Mouse (Mus musculus): Measurements from ENCODE around the gene Fbln2. TPM values are rescaled to one million over a fixed set of nuclear protein-coding genes. Genes with fewer than 3 reads are reported as not detected.

The Fbln2 gene
- polyA plus RNA-seq, 1 experiment from 2014 or later: 29.7 TPM

GRCm38 (mm10) chr6:91231000-91231399, 18.7 kb downstream of the Fbln2 start:
- H3K4me3 ChIP-seq (ENCODE audit: low read length): no peak overlapping the region
- no peak for ATAC-seq
- H3K27me3 ChIP-seq (replicated peaks; ENCODE audit: control insufficient read depth, insufficient read depth, low read length): no peaks in the 10 kb centered on the region
- H3K4me1 ChIP-seq (ENCODE audit: control insufficient read depth, insufficient read depth, low read depth, low read length): peaks cover 14% of the 10 kb centered on the region; the same call in 1 of the 2 replicates
- WGBS: 67% methylated on average over 5 of the region's 5 CpGs
- H3K9ac ChIP-seq (ENCODE audit: low read depth, low read length): no peak overlapping the region
- H3K27ac ChIP-seq (ENCODE audit: low read depth, low read length): no peak overlapping the region
- H3K4me2 ChIP-seq (ENCODE audit: low read length): no peak overlapping the region
- H3K9me3 ChIP-seq (ENCODE audit: control insufficient read depth, low read length): no peaks in the 10 kb centered on the region
- H3K36me3 ChIP-seq (ENCODE audit: control insufficient read depth, insufficient read depth, low read length): no peaks in the 10 kb centered on the region

GRCm38 (mm10) chr6:91231523-91231922, 19.3 kb downstream of the Fbln2 start:
- no peaks in the 10 kb centered on the region for H3K36me3 ChIP-seq (ENCODE audit: control insufficient read depth, insufficient read depth, low read length)
- no peaks in the 10 kb centered on the region for H3K9me3 ChIP-seq (ENCODE audit: control insufficient read depth, low read length)
- no peak overlapping the region for H3K9ac ChIP-seq (ENCODE audit: low read depth, low read length)
- no peak for ATAC-seq
- no peak overlapping the region for H3K4me3 ChIP-seq (ENCODE audit: low read length)
- 89% methylated on average over 4 of the region's 4 CpGs for WGBS
- H3K27me3 ChIP-seq (replicated peaks; ENCODE audit: control insufficient read depth, insufficient read depth, low read length): no peaks in the 10 kb centered on the region
- H3K27ac ChIP-seq (ENCODE audit: low read depth, low read length): no peak overlapping the region
- H3K4me1 ChIP-seq (ENCODE audit: control insufficient read depth, insufficient read depth, low read depth, low read length): peaks cover 16% of the 10 kb centered on the region; the same call in 1 of the 2 replicates
- H3K4me2 ChIP-seq (ENCODE audit: low read length): no peak overlapping the region

- no peak overlapping the region for H3K27ac ChIP-seq (ENCODE audit: low read depth, low read length)
- H3K4me2 ChIP-seq (ENCODE audit: low read length): no peak overlapping the region
- WGBS: 81% methylated on average over 12 of the region's 12 CpGs
- no peaks in the 10 kb centered on the region for H3K36me3 ChIP-seq (ENCODE audit: control insufficient read depth, insufficient read depth, low read length)
- no peak; the same call in 1 of the 2 replicates for ATAC-seq
- no peaks in the 10 kb centered on the region for H3K9me3 ChIP-seq (ENCODE audit: control insufficient read depth, low read length)
- no peaks in the 10 kb centered on the region for H3K27me3 ChIP-seq (replicated peaks; ENCODE audit: control insufficient read depth, insufficient read depth, low read length)
- H3K4me1 ChIP-seq (ENCODE audit: control insufficient read depth, insufficient read depth, low read depth, low read length): peaks cover 16% of the 10 kb centered on the region; the same call in 1 of the 2 replicates
- H3K9ac ChIP-seq (ENCODE audit: low read depth, low read length): no peak overlapping the region
- H3K4me3 ChIP-seq (ENCODE audit: low read length): no peak overlapping the region
Observed at GRCm38 (mm10) chr6:91233011-91233410, 20.8 kb downstream of the Fbln2 start.

GRCm38 (mm10) chr6:91233424-91234015, 21.3 kb downstream of the Fbln2 start:
- H3K27me3 ChIP-seq (replicated peaks; ENCODE audit: control insufficient read depth, insufficient read depth, low read length): no peaks in the 10 kb centered on the region
- ATAC-seq: peak; percentile 41

GRCm38 (mm10) chr6:91236006-91236405, 23.8 kb downstream of the Fbln2 start:
- H3K4me1 ChIP-seq (ENCODE audit: control insufficient read depth, insufficient read depth, low read depth, low read length): peaks cover 14% of the 10 kb centered on the region; the same call in 1 of the 2 replicates
- no peak overlapping the region for H3K4me3 ChIP-seq (ENCODE audit: low read length)
- H3K27me3 ChIP-seq (replicated peaks; ENCODE audit: control insufficient read depth, insufficient read depth, low read length): no peaks in the 10 kb centered on the region
- H3K9me3 ChIP-seq (ENCODE audit: control insufficient read depth, low read length): no peaks in the 10 kb centered on the region
- H3K27ac ChIP-seq (ENCODE audit: low read depth, low read length): no peak overlapping the region
- no peak for ATAC-seq
- no peaks in the 10 kb centered on the region for H3K36me3 ChIP-seq (ENCODE audit: control insufficient read depth, insufficient read depth, low read length)
- no peak overlapping the region for H3K9ac ChIP-seq (ENCODE audit: low read depth, low read length)
- no peak overlapping the region for H3K4me2 ChIP-seq (ENCODE audit: low read length)
- 46% methylated on average over 11 of the region's 11 CpGs for WGBS

More at GRCm38 (mm10) chr6:91233424-91234015, 21.3 kb downstream of the Fbln2 start:
- 44% methylated on average over 10 of the region's 10 CpGs for WGBS
- Histone ChIP-seq H3K9ac (ENCODE audit: low read depth, low read length) (no peak overlapping the region), H3K4me2 (ENCODE audit: low read length) (no peak overlapping the region), H3K9me3 (ENCODE audit: control insufficient read depth, low read length) (no peaks in the 10 kb centered on the region), H3K4me3 (ENCODE audit: low read length) (no peak overlapping the region), H3K4me1 (ENCODE audit: control insufficient read depth, insufficient read depth, low read depth, low read length) (peaks cover 16% of the 10 kb centered on the region; the same call in 1 of the 2 replicates), H3K36me3 (ENCODE audit: control insufficient read depth, insufficient read depth, low read length) (no peaks in the 10 kb centered on the region), H3K27ac (ENCODE audit: low read depth, low read length) (no peak overlapping the region)

DNA sequence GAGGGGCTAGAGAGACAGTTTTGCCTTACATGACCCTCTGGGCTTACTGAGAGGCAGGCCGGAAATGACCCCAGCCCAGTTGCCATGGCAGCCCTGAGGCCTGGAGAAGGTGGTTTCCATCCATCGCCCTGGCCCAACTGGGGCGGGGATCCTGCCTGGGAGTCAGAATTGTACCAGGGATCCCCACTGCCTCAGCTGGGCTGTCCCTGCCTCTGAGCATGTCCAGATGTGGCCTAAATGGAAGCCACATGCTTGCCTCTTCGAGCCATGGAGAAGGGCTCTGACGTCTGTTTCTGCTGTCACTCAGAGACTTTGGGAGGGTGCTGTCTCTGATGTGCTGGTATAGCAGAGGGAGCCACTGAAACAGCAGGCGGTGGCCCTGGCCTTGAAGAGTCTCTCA, 24.2 kb downstream of the Fbln2 start:
- Histone ChIP-seq H3K9ac (ENCODE audit: low read depth, low read length) (no peak overlapping the region), H3K27ac (ENCODE audit: low read depth, low read length) (no peak overlapping the region), H3K4me3 (ENCODE audit: low read length) (no peak overlapping the region), H3K9me3 (ENCODE audit: control insufficient read depth, low read length) (no peaks in the 10 kb centered on the region), H3K36me3 (ENCODE audit: control insufficient read depth, insufficient read depth, low read length) (no peaks in the 10 kb centered on the region), H3K4me2 (ENCODE audit: low read length) (no peak overlapping the region), H3K4me1 (ENCODE audit: control insufficient read depth, insufficient read depth, low read depth, low read length) (peaks cover 14% of the 10 kb centered on the region; the same call in 1 of the 2 replicates), H3K27me3 (replicated peaks; ENCODE audit: control insufficient read depth, insufficient read depth, low read length) (no peaks in the 10 kb centered on the region)
- 42% methylated on average over 6 of the region's 6 CpGs for WGBS
- no peak for ATAC-seq

DNA sequence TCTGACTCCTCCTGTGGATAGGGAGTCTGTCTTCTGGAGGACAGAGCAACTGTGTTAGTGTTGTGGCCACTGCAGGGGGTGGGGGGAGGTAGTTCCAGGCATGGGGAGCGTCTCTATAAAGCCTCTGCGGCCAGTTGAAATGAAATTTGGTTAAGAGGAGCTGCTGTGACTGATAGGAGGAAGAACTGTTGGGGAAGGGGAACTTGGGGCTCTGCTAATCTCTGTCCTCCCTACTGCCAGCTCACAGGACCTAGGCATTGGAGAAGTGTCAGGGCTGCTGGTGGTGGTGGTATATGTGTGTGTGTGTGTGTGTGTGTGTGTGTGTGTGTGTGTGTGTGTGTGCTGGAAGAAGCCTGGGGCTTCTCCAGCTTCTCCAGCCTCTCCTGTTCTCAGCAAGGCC, 25.0 kb downstream of the Fbln2 start:
- H3K9me3 ChIP-seq (ENCODE audit: control insufficient read depth, low read length): no peaks in the 10 kb centered on the region
- 69% methylated on average over 2 of the region's 2 CpGs for WGBS
- peaks cover 14% of the 10 kb centered on the region; the same call in 1 of the 2 replicates for H3K4me1 ChIP-seq (ENCODE audit: control insufficient read depth, insufficient read depth, low read depth, low read length)
- H3K4me2 ChIP-seq (ENCODE audit: low read length): no peak overlapping the region
- ATAC-seq: no peak
- no peaks in the 10 kb centered on the region for H3K36me3 ChIP-seq (ENCODE audit: control insufficient read depth, insufficient read depth, low read length)
- H3K27me3 ChIP-seq (replicated peaks; ENCODE audit: control insufficient read depth, insufficient read depth, low read length): no peaks in the 10 kb centered on the region
- no peak overlapping the region for H3K27ac ChIP-seq (ENCODE audit: low read depth, low read length)
- no peak overlapping the region for H3K4me3 ChIP-seq (ENCODE audit: low read length)
- H3K9ac ChIP-seq (ENCODE audit: low read depth, low read length): no peak overlapping the region

- H3K36me3 ChIP-seq (ENCODE audit: control insufficient read depth, insufficient read depth, low read length): no peaks in the 10 kb centered on the region
- 0 out of 2 replicates have a peak overlapping the region, but pooled peaks have one; percentile 12 for H3K27ac ChIP-seq (ENCODE audit: low read depth, low read length)
- H3K4me2 ChIP-seq (ENCODE audit: low read length): no peak overlapping the region
- 62% methylated on average over 2 of the region's 2 CpGs for WGBS
- H3K4me3 ChIP-seq (ENCODE audit: low read length): no peak overlapping the region
- no peak overlapping the region for H3K9ac ChIP-seq (ENCODE audit: low read depth, low read length)
- no peaks in the 10 kb centered on the region for H3K9me3 ChIP-seq (ENCODE audit: control insufficient read depth, low read length)
- no peaks in the 10 kb centered on the region for H3K27me3 ChIP-seq (replicated peaks; ENCODE audit: control insufficient read depth, insufficient read depth, low read length)
- ATAC-seq: no peak
- H3K4me1 ChIP-seq (ENCODE audit: control insufficient read depth, insufficient read depth, low read depth, low read length): peaks cover 8% of the 10 kb centered on the region; the same call in 1 of the 2 replicates
Observed at GRCm38 (mm10) chr6:91240537-91240936, 28.3 kb downstream of the Fbln2 start.

DNA sequence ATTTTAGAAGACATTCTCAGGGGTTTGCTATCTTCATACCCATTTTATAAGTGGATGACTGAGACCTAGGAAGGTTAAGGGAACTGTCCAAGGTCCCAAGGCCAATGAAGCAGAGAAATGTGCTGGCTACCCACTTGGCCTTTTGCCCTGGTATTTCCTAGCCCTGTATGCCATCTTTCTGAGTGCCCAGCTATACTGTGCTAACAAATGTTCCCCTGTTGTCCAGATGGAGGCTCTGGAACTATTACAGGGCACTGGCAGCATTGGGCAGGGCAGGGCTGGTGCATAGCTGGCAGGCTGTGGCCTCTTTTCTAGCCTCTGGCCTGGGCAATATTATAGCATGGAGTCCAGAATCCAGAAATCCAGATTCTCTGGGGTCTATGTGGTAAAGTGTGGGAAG, 28.7 kb downstream of the Fbln2 start:
- Histone ChIP-seq H3K9me3 (ENCODE audit: control insufficient read depth, low read length) (no peaks in the 10 kb centered on the region), H3K27me3 (replicated peaks; ENCODE audit: control insufficient read depth, insufficient read depth, low read length) (no peaks in the 10 kb centered on the region), H3K4me2 (ENCODE audit: low read length) (no peak overlapping the region), H3K4me3 (ENCODE audit: low read length) (no peak overlapping the region), H3K36me3 (ENCODE audit: control insufficient read depth, insufficient read depth, low read length) (no peaks in the 10 kb centered on the region), H3K9ac (ENCODE audit: low read depth, low read length) (no peak overlapping the region), H3K27ac (ENCODE audit: low read depth, low read length) (no peak overlapping the region), H3K4me1 (ENCODE audit: control insufficient read depth, insufficient read depth, low read depth, low read length) (peaks cover 6% of the 10 kb centered on the region; the same call in 1 of the 2 replicates)
- ATAC-seq: no peak
